Mouse (Mus musculus): Measurements from ENCODE around the gene Cap2. TPM values are rescaled to one million over a fixed set of nuclear protein-coding genes. Genes with fewer than 3 reads are reported as not detected.

The Cap2 gene
- total RNA-seq (2015) (0.20 and 0.39 TPM in 2 replicates), total RNA-seq (2017) (0.14 TPM in 1 of 2 replicates, not detected in the other)

DNA sequence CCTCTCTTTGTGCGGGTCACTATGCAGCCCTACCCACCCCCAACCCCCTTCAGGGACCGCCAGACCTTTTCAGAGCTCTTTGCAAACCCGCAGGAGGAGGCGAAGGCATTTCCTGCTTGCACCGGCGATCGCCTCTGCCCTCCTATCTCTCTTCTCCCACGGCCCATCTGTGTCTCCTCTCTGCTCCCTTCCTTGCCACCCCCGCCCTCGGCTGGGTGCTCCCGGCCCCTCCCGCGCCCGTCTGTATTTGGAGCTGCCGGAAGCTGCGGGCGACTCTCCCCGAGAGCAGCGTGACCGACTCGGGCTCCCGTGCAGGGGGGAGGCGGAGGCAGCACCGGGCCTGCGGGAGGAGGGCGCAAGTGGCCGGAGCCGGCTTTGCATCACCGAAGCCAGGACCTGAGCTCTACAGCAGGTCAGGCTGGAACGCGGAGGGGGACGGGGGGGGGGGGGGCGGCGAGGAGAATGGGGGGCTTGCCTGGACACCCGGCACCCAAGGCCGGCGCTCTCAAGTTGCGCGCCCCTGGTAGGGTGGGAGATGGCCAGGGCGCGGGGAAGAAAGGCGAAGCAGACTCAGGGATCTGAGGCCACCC lies at the start of gene Cap2:
Gene Cap2 (plus strand): TSS at position 49 of the 590 bp plus-strand sequence.
- ATAC-seq (replicated peaks; ENCODE audit: poor library complexity): peak; percentile 98

DNA sequence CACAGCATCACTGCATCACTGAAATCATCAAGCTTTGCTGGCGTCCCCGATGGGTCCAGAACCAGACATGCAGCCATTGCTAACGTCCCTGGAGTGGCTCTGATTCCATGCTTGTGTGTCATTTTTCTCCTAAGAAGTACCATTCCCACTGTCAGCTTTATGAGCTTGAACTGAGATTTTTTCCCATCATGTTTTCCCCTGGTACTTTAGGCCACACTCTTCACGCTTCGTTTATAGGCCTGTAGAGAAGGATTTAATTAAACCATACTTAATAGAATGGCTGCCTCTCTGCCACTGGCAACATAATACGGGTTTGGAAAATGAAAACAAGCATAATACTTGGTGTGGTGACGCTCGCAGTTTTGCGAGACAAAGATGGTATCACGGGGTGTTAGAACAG lies 42.1 kb upstream of the Cap2 start:
- ATAC-seq (replicated peaks; ENCODE audit: poor library complexity): no peak

DNA sequence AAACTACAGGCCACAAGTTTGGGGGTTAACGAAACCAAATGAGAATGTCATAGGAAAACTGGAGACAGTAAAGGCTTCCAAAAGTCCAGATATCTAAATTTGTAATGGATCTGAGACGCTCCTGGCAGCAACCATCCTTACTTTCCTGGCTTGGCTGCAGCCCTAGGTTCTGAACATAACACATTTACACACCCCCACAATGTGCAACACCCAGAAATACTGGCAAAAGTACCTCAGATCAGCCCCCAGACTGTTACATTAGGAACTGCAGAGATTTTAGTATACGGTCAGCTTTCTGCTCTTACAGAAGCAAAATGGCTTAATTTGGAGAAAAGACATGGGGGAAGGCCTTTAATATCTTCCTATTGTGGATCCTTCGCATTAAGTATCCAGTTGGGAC lies 39.4 kb upstream of the Cap2 start:
- ATAC-seq (replicated peaks; ENCODE audit: poor library complexity): no peak

DNA sequence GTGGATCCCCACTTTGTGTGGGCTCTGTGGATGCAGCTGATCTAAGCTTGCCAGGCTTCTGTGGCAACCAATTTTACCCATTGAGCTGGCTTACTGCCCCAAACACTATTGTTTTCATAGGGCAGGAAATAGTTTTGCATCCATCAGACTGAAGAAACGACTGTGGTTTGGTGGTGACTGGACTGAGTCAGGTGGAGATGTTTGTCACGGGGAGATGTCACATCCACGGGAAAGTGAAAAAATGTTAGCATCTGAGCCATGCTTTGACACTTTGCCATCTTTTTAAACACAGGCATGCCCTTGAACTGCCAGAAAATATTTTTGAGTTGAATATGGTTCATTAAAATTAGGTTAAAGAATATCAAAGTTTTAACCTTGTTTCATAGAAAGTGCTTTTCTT lies 37.9 kb upstream of the Cap2 start:
- no peak for ATAC-seq (replicated peaks; ENCODE audit: poor library complexity)

DNA sequence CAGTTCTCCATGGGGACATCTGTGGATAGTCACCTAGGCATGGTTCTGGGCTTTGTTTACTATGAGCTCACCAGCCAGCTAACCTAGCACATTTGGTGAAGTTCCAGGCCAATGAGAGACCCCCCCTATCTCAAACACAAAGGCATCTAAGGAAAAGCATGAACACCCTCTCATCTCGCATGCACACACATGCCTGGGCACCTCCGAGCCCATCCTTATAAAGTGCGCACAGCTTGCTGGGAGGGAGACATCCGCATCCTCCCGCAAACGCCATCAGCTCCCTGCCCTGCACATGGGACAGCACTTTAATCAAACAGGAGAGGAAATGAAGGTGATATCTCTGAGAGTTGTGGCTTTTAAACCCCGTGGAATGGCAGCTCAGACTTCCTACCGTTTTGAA lies 33.4 kb upstream of the Cap2 start:
- no peak for ATAC-seq (replicated peaks; ENCODE audit: poor library complexity)

DNA sequence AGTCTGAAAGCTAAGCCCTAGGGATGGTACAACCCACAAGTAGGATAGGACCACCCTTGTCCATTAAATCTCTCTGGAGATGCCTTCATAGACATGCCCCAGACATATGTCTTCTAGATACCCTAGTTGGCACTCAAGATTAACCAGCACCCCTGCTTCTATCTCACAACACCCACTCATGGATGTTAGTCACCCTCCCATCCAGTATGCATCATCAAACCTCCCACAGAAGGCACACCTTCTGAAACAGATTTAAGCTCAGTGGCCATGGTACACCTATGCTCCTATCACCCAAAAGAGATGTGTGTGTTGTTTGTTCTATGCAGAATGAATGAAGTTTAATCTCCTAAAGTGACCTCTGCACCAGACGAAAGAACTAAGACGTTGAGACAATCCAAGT lies 32.1 kb upstream of the Cap2 start:
- no peak for ATAC-seq (replicated peaks; ENCODE audit: poor library complexity)

DNA sequence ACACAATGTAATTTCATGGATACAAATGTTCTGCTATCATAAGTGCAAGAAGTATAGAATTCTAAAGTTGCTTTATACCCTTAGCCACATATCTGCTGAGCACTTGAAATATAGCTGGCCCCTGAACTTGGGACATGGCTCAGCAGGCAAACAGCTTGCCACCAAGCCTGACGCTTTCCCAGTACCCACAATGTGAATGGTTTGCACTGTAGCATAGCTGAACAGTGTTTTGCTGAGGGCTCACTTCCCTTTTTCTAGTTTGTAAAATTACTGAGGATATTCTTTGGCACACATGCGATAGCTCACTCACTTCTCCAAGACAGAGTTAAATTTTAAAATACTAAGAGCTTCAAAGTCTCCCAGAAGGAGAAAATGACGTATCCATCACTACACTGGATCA lies 20.4 kb upstream of the Cap2 start:
- ATAC-seq (replicated peaks; ENCODE audit: poor library complexity): peak; percentile 68; the same call in 1 of the 2 replicates

DNA sequence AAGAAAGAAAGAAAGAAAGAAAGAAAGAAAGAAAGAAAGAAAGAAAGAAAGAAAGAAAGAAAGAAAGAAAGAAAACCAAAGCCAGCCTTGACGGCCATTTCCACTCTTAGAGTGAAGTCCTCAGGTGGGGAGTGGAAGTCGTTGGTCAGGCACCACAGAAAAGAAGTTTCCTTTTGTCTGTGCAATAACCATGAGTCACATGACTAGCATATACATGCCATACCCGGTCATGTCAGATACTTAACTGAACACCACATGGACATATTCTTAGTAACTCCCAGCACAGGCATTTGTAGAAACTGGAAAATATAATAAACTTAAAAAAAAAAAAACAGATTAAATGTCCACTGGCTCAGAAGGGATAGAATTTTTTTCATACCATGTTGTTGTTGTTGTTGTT lies 16.0 kb upstream of the Cap2 start:
- no peak for ATAC-seq (replicated peaks; ENCODE audit: poor library complexity)

DNA sequence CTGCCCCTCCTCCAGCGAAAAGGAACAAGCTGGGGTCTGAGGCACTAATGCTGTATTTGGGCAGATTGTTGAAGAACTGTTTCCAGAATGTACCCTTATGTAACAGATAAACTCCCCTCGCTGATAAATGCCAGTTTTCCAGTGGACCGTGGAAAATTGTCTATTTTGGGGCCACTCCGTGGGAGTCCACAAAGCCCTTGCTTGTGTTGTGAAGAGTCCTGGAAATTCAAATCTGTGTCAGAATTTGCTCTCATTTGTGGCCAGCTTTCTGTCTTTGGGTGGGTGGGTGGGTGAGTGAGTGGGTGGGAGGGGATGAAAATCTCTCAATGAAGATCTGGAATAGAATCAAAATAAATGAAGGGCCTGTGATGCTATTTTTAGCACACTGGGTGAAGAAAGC lies 13.5 kb upstream of the Cap2 start:
- ATAC-seq (replicated peaks; ENCODE audit: poor library complexity): no peak

DNA sequence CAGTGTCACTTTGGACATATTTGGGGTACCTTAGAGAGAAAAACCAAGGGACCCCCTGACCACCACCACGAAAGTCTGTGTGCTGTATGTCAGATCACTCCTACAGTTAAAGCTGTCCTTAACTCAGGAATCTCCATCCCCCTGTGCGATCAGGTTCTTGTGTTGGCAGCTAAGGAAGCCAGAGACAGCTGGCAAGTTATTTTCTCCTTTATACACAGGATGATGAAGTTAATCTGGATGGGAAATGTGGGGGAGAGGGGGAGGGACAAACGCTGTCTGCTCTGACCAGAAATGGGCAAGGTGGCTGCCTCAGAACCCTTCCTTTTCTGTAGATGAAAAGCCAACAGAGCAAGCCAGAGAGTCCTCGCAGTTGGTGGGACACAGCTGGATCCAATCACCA lies 11.0 kb upstream of the Cap2 start:
- no peak for ATAC-seq (replicated peaks; ENCODE audit: poor library complexity)

DNA sequence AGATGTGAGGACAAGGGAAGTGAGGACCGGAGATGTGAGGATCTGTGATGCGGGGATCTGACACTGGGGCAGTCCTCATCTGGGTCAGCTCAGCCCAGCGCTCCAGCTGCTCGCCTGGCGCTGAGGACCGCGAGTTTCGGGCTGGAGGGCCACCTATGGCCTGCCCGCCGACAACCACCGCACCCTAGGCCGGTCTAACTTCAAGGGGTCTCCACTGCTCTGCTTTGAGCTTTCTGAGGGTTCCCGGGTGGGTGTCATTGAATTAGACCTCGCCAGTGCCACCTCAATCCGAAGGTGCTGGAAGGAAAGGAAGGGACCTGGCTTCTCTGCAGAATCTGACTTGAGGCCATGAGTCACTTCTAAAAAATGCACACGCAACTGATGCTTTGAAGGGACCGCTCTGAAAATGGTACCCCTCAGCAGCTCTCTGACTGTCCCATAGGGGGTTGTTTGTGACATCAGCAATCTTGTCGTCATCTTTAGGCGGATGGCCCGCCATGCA lies 793 bp downstream of the Cap2 start:
- 0 out of 2 replicates have a peak, but pooled peaks have one; percentile 24 for ATAC-seq (replicated peaks; ENCODE audit: poor library complexity)

DNA sequence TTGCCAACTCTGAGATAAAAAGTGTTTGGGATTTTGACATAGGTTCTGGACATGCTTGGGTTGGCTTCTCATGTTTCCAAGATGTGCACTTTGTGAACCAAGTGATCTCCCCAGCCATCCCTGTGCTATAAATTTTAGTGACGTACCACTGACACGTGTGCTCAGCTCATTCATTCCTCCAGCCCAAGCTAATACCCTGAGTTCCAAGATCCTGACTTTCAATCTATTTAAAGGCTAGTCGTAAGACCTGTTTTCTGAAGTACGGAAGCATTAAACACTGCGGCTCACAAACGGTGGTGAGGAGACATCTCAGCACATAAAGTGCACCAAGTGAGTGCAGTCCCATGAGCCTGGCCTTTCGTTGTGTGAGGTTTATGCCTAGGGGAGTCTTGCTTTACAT lies 6.3 kb downstream of the Cap2 start:
- ATAC-seq (replicated peaks; ENCODE audit: poor library complexity): no peak

DNA sequence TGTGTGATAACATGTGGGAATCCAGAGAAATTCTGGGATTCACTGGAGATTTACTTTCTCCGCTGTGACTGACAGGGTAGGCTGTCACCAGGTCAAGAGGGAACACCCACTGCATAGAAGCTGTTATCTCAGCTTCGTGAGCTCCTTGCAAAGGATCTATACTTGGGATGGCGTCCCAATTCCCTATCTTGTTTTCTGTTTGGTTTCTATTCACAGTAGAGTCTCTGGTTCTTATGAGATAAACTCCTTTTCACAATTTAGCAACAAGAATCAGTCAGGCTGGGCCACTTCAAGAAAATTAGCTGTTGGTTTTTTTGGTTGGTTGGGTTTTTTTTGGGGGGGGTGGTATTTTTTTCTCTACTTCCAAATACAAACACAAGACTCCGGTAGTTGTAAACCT lies 7.2 kb downstream of the Cap2 start:
- peak; percentile 39; the same call in 1 of the 2 replicates for ATAC-seq (replicated peaks; ENCODE audit: poor library complexity)

DNA sequence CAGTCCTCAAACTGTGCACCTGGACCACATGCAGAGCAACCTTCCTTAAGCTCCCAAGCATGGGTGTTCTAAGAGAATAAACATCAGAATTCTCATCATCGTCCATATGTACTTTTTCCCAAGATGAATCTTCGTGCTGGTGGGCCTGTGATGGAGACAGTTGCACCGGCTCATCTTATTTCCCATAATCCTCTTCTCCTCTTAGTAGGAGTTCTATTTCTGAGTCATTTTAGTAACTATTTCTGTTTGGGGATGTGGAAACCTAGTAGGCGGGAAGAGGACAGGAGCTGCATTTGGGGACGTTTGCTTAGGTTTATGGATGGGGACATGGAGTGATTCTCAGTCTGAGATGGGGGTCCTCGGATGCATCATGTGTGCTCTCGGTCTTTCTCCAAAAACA lies 8.8 kb downstream of the Cap2 start:
- ATAC-seq (replicated peaks; ENCODE audit: poor library complexity): no peak

DNA sequence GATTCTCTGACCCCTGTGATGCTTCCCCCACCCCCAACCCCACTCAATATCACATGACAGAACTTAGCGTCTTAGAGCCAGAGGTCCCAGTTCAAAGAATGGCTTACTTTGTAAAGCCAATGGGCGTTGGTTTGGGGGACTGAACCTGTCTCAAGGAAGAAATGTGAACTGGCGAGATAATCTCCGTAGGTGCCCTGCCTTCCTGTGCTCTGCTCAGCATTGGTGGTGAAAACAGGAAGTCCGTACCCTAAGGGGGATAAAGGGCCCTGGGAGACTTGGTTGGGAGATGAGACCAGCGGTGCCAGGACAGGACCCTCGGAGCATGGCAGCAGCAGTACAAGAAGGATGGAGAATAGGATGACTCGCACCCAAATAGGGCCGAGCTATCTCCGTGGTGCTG lies 12.8 kb downstream of the Cap2 start:
- peak; percentile 48; the same call in 1 of the 2 replicates for ATAC-seq (replicated peaks; ENCODE audit: poor library complexity)

DNA sequence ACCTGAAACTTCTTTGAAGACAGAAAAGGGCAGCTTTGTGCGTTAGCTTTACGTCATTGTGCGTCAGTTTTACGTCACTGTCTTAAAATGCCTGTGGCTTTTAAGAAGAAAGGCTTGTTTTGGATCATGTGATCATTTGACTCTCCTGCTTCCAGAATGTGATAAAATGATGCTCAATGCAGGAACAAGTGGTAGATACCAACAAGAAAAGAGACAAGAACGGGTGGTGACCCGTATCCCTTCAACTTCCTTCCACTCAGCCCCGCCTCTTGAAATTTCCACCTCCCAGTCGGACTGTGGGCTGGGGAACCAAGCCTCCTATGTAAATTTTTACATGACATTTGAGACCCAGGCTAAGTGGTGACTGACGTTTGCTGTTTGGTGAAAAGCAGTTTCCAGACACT lies 13.5 kb downstream of the Cap2 start:
- ATAC-seq (replicated peaks; ENCODE audit: poor library complexity): no peak

DNA sequence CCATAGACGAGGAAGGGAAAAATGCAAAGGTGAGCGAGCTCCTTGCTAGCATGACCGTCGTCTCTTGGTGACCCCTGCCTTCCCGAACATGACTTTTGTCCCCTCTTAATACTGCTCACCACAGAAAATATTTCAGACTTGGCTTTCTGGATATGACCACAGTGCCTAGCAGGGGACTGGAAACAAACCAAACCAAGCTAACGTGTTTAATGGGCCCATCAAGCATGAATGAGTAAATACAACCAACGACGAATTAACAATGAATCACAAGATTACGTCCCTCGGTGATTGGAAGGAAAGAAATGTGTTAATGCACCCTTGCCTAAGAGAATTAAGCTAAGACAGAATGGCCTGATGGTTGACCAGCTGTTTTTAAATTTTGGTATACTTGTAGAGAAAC lies 13.9 kb downstream of the Cap2 start:
- no peak for ATAC-seq (replicated peaks; ENCODE audit: poor library complexity)

DNA sequence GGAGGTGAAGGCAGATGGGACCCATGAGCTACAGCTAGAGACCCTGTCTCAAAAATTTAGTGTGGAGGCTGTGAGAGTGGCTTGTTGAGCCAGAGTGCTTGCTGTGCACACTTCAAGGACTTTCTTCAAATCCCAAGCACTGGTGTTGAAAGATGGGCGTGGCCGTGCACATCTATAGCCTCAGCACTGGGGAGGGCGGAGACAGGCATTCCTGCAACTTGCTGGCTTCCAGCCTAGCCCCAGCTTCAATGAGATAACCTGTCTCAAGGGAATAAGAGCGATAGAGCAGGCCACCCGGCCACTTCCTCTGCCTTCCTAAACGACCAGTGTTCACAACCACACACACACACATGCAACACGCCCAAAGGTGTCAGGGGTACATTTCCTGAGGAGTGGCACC lies 14.5 kb downstream of the Cap2 start:
- ATAC-seq (replicated peaks; ENCODE audit: poor library complexity): peak; percentile 90

DNA sequence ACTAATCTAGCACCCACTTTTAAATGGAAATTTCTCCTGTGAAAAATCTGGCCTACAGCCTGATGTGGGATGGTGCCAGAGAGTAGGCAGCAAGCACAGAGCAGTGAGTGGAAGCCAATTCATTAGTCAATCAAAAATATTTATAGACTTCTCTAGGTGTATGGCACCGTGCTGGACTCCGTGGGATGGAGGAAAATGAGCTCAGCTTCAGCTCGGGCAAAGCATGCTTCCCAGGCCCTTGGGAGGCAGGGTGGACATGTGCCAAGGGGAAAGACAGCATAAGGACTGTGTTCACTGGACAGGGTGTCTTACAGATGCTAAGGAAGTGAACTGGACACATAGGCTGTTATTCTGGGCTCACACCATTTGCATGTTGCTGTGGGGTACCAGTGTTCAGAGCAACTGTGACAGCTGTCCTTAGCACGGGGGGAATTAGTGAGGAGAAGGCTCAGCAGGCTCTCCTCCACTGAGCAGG lies 15.6 kb downstream of the Cap2 start:
- ATAC-seq (replicated peaks; ENCODE audit: poor library complexity): no peak

DNA sequence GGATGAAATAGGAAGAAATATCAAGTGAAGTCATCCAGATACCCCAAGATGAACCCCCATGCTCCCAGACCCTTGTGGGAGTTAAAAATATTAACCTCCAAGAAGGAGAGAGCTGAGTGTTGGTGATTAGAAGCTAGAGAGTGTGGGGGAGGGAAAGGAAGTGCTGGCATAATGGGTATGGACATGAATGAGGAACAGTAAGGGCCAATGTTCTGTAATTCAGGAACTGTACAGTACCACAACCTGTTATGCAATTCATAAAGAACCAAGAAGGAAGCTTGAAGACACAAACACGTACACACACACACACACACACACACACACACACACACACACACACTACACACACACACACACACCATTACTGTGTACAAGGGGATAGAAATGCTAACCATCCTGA lies 19.8 kb downstream of the Cap2 start:
- ATAC-seq (replicated peaks; ENCODE audit: poor library complexity): peak; percentile 87

DNA sequence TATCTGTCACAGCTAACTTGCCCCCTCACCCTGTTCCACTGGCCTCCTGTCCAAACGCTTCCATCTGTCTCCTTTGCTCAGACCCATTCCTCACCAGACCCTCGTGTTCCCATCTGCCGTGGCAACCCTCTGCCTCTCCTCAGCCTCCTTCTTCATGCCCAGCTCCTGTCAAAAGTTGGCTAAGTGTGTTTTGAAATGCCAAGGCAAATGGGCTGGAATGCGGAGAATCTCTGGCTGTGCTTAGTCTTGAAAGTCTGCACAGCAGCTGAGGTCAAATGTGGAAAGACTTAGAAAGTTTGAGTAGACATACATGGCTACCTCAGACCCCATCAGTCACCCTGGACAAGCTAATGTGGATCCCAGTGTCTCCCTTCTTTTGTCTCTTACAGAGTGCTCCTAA lies 21.1 kb downstream of the Cap2 start:
- ATAC-seq (replicated peaks; ENCODE audit: poor library complexity): no peak

DNA sequence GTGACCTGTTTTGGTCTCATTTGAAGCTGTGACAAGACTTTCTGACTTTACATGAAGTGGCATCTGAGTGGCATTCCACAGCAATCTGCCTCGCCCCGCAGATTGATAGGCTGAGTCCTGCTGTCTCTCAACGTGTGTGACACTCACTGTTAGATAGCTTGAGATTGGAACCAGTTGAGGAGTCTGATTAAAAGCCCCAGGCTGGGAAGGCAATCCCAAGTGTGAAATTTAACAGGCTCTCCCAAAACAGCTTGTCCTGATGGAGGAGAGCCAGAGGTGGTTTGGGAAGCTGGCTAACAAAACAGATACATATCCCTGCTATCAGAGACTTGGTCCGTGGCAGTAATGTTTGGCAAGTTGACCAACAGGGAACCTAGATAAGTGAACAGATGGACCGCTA lies 21.6 kb downstream of the Cap2 start:
- no peak for ATAC-seq (replicated peaks; ENCODE audit: poor library complexity)

DNA sequence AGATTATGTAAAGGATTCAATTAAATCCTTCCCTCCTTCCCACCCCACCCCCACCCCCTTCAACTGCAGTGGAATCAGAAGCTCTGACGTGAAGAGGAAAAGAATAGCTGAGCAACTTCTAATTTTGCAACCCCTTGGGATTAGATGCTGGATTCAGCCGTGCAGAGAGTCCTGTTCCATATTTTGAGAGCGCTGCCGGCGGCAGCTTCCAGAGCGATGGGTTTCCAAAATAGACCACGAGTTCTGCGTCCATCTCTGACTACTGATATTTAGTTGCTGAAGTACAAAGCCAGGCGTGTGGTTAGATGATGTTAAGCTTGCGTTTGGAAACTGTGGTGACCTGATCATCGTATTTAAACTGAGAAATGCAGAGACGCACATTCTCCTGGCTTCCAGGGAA lies 22.1 kb downstream of the Cap2 start:
- no peak for ATAC-seq (replicated peaks; ENCODE audit: poor library complexity)
